Mouse (Mus musculus) adrenal gland, postnatal 25 days (tissue): ENCODE data around the gene Ccdc85b. TPM values are rescaled to one million over a fixed set of nuclear protein-coding genes. Genes with fewer than 3 reads are reported as not detected.

Source experiments
- total RNA-seq: library from RNA; stranded (reverse); gene quantifications from 2 replicates; pipeline ENCODE4 v1.2.3, GENCODE M21; 2021

The Ccdc85b gene
- total RNA-seq, 1 experiment from 2014 or later, result 10.9 TPM

Other genes starting within 250 kb of the Ccdc85b start
- gene Pacs1, start 184.8 kb downstream of the Ccdc85b start, total RNA-seq, result 18.0 and 26.9 TPM in 2 replicates
- 175 and 194 TPM in 2 replicates for gene Sf3b2, start 162.4 kb downstream of the Ccdc85b start, total RNA-seq
- not detected in 2 replicates for gene Gal3st3, start 159.6 kb downstream of the Ccdc85b start, total RNA-seq
- gene Catsper1, start 122.2 kb downstream of the Ccdc85b start, total RNA-seq, result not detected in 2 replicates
- 1.6 TPM in 1 of 2 replicates, not detected in the other for gene Cst6, start 108.3 kb downstream of the Ccdc85b start, total RNA-seq
- gene Eif1ad, start 91.2 kb downstream of the Ccdc85b start, total RNA-seq, result 25.0 and 25.1 TPM in 2 replicates
- gene Banf1, start 90.7 kb downstream of the Ccdc85b start, total RNA-seq, result 148 and 160 TPM in 2 replicates
- gene Sart1, start 69.2 kb downstream of the Ccdc85b start, total RNA-seq, result 49.8 and 93.4 TPM in 2 replicates
- not detected in 2 replicates for gene Tsga10ip, start 55.4 kb downstream of the Ccdc85b start, total RNA-seq
- gene Drap1, start 32.9 kb downstream of the Ccdc85b start, total RNA-seq, result 182 and 221 TPM in 2 replicates
- gene AI837181, start 32.8 kb downstream of the Ccdc85b start, total RNA-seq, result 43.1 and 51.1 TPM in 2 replicates
- gene Fosl1, start 10.3 kb downstream of the Ccdc85b start, total RNA-seq, result not detected in 2 replicates
- gene Fibp, start 2.7 kb upstream of the Ccdc85b start, total RNA-seq, result 53.7 and 100 TPM in 2 replicates
- not detected in 2 replicates for gene Ctsw, start 10.6 kb upstream of the Ccdc85b start, total RNA-seq
- gene Efemp2, start 16.1 kb upstream of the Ccdc85b start, total RNA-seq, result 55.5 and 56.3 TPM in 2 replicates
- gene Mus81, start 30.5 kb upstream of the Ccdc85b start, total RNA-seq, result 31.1 and 35.0 TPM in 2 replicates
- 625 and 632 TPM in 2 replicates for gene Cfl1, start 32.6 kb upstream of the Ccdc85b start, total RNA-seq
- gene 1700020D05Rik, start 45.9 kb upstream of the Ccdc85b start, total RNA-seq, result 2.2 and 3.7 TPM in 2 replicates
- 13.1 and 18.4 TPM in 2 replicates for gene Snx32, start 52.6 kb upstream of the Ccdc85b start, total RNA-seq
- gene Ovol1, start 102.8 kb upstream of the Ccdc85b start, total RNA-seq, result not detected in 2 replicates
- 13.1 and 16.4 TPM in 2 replicates for gene Ap5b1, start 110.1 kb upstream of the Ccdc85b start, total RNA-seq
- 97.8 and 144 TPM in 2 replicates for gene Rnaseh2c, start 144.0 kb upstream of the Ccdc85b start, total RNA-seq
- gene Kat5, start 152.3 kb upstream of the Ccdc85b start, total RNA-seq, result 74.6 and 86.3 TPM in 2 replicates
- gene Rela, start 179.6 kb upstream of the Ccdc85b start, total RNA-seq, result 96.3 and 101 TPM in 2 replicates
- 61.8 and 76.7 TPM in 2 replicates for gene Sipa1, start 205.8 kb upstream of the Ccdc85b start, total RNA-seq
- 43.7 and 49.7 TPM in 2 replicates for gene Map3k11, start 230.8 kb upstream of the Ccdc85b start, total RNA-seq
- gene Pcnx3, start 231.0 kb upstream of the Ccdc85b start, total RNA-seq, result 110 and 124 TPM in 2 replicates
- gene Kcnk7, start 246.5 kb upstream of the Ccdc85b start, total RNA-seq, result not detected in 2 replicates